Mouse (Mus musculus) limb, embryonic 12.5 days (tissue): Measurements from ENCODE around the gene Cebpa. TPM values are rescaled to one million over a fixed set of nuclear protein-coding genes. Genes with fewer than 3 reads are reported as not detected.

Experiments used
- ATAC-seq: fragments of 200-750 bp; cut with Nextera tagmentation; 2 replicates; pipeline ENCODE4 v1.8.0; 2017; ENCODE audit warnings: low read depth, moderate TSS enrichment; ENCODE audit not compliant: insufficient number of reproducible peaks, insufficient read depth, low FRiP score, low TSS enrichment
- H3K27ac ChIP-seq: fragments of 300-500 bp; sonication (generic); 2 replicates; pipeline ENCODE4 v1.5.1; 2016; ENCODE audit warnings: mild to moderate bottlenecking, moderate library complexity
- H3K27me3 ChIP-seq: fragments of 300-500 bp; sonication (generic); 2 replicates; pipeline ENCODE4 v1.6.1; 2016; ENCODE audit warnings: mild to moderate bottlenecking, moderate library complexity
- H3K36me3 ChIP-seq: fragments of 300-500 bp; sonication (generic); 2 replicates; pipeline ENCODE4 v1.6.1; 2016; ENCODE audit warnings: mild to moderate bottlenecking, moderate library complexity
- H3K4me1 ChIP-seq: fragments of 300-500 bp; sonication (generic); replicated peaks from 2 replicates; pipeline ENCODE4 v1.6.1; 2016
- H3K4me2 ChIP-seq: fragments of 300-500 bp; sonication (generic); 2 replicates; pipeline ENCODE4 v1.6.1; 2016; ENCODE audit warnings: mild to moderate bottlenecking, moderate library complexity
- H3K4me3 ChIP-seq: fragments of 300-500 bp; sonication (generic); replicated peaks from 2 replicates; pipeline ENCODE4 v1.5.1; 2016; ENCODE audit warnings: mild to moderate bottlenecking
- H3K9ac ChIP-seq: fragments of 300-500 bp; sonication (generic); replicated peaks from 2 replicates; pipeline ENCODE4 v1.6.1; 2016; ENCODE audit warnings: mild to moderate bottlenecking, moderate library complexity
- H3K9me3 ChIP-seq: fragments of 300-500 bp; sonication (generic); 2 replicates; pipeline ENCODE4 v1.6.1; 2016; ENCODE audit warnings: mild to moderate bottlenecking, moderate library complexity
- WGBS: fragments of 180-500 bp; shearing (Covaris S2); methylation state at CpG from one replicate; pipeline ENCODE4 v1.1.7; 2016; 5-methylcytosine and 5-hydroxymethylcytosine counted together
- polyA plus RNA-seq: library from polyadenylated mRNA; unstranded; fragments of >200 nt; fragmentation: Nextera tagmentation; extraction: Ambion mirVana; gene quantifications from 2 replicates; pipeline ENCODE4 v1.2.1, GENCODE M21; 2016

Cebpa gene
- polyA plus RNA-seq, 1 experiment from 2014 or later = 1.8 TPM

GRCm38 (mm10) chr7:35130059-35130738, 11.1 kb downstream of the Cebpa start:
- Histone ChIP-seq H3K36me3 (no peaks in the 10 kb centered on the region), H3K4me3 (no peak overlapping the region), H3K4me1 (0 out of 2 replicates have a peak, but pooled peaks cover 3% of the 10 kb centered on the region), H3K27me3 (peaks cover 34% of the 10 kb centered on the region), H3K9ac (no peak overlapping the region), H3K4me2 (no peak overlapping the region), H3K9me3 (0 out of 2 replicates have a peak, but pooled peaks cover 5% of the 10 kb centered on the region), H3K27ac (no peak overlapping the region)
- 85% methylated on average over 13 of the region's 13 CpGs for WGBS
- ATAC-seq = no peak

- no peak for ATAC-seq
- no peak overlapping the region for H3K9ac ChIP-seq
- H3K4me2 ChIP-seq = no peak overlapping the region
- no peak overlapping the region for H3K4me3 ChIP-seq
- H3K27ac ChIP-seq = no peak overlapping the region
- H3K4me1 ChIP-seq = 0 out of 2 replicates have a peak, but pooled peaks cover 3% of the 10 kb centered on the region
- H3K9me3 ChIP-seq = 0 out of 2 replicates have a peak, but pooled peaks cover 5% of the 10 kb centered on the region
- H3K27me3 ChIP-seq = peaks cover 34% of the 10 kb centered on the region
- 87% methylated on average over 5 of the region's 5 CpGs for WGBS
- H3K36me3 ChIP-seq = no peaks in the 10 kb centered on the region
These were observed 11.8 kb downstream of the Cebpa start for GRCm38 (mm10) chr7:35130888-35131287.

GRCm38 (mm10) chr7:35131601-35132000, 12.5 kb downstream of the Cebpa start:
- H3K36me3 ChIP-seq = no peaks in the 10 kb centered on the region
- peaks cover 27% of the 10 kb centered on the region for H3K27me3 ChIP-seq
- no peak for ATAC-seq
- H3K4me1 ChIP-seq = 0 out of 2 replicates have a peak, but pooled peaks cover 3% of the 10 kb centered on the region
- 95% methylated on average over 9 of the region's 9 CpGs for WGBS
- H3K9me3 ChIP-seq = 0 out of 2 replicates have a peak, but pooled peaks cover 5% of the 10 kb centered on the region
- no peak overlapping the region for H3K9ac ChIP-seq
- H3K4me2 ChIP-seq = no peak overlapping the region
- H3K4me3 ChIP-seq = no peak overlapping the region
- H3K27ac ChIP-seq = no peak overlapping the region

- peaks cover 8% of the 10 kb centered on the region; the same call in 1 of the 2 replicates for H3K27me3 ChIP-seq
- no peaks in the 10 kb centered on the region for H3K36me3 ChIP-seq
- no peaks in the 10 kb centered on the region for H3K4me1 ChIP-seq
- H3K4me3 ChIP-seq = no peak overlapping the region
- 41% methylated on average over 5 of the region's 5 CpGs for WGBS
- ATAC-seq = no peak
- no peak overlapping the region for H3K4me2 ChIP-seq
- H3K27ac ChIP-seq = no peak overlapping the region
- H3K9me3 ChIP-seq = 0 out of 2 replicates have a peak, but pooled peaks cover 5% of the 10 kb centered on the region
- no peak overlapping the region for H3K9ac ChIP-seq
These were observed 15.5 kb downstream of the Cebpa start for GRCm38 (mm10) chr7:35134621-35135020.

GRCm38 (mm10) chr7:35137524-35137923, 18.4 kb downstream of the Cebpa start:
- Histone ChIP-seq H3K27ac (no peak overlapping the region), H3K27me3 (peaks cover 8% of the 10 kb centered on the region; the same call in 1 of the 2 replicates), H3K4me2 (no peak overlapping the region), H3K36me3 (no peaks in the 10 kb centered on the region), H3K4me3 (no peak overlapping the region), H3K4me1 (peaks cover 13% of the 10 kb centered on the region; the same call in 1 of the 2 replicates), H3K9ac (no peak overlapping the region), H3K9me3 (no peaks in the 10 kb centered on the region)
- 88% methylated on average over 1 of the region's 1 CpGs for whole genome bisulfite sequencing
- no peak for ATAC-seq

GRCm38 (mm10) chr7:35138481-35138880, 19.4 kb downstream of the Cebpa start:
- 55% methylated on average over 4 of the region's 4 CpGs for WGBS
- H3K27me3 ChIP-seq = peaks cover 8% of the 10 kb centered on the region; the same call in 1 of the 2 replicates
- H3K4me3 ChIP-seq = no peak overlapping the region
- no peak for ATAC-seq
- no peak overlapping the region for H3K4me2 ChIP-seq
- no peak overlapping the region for H3K9ac ChIP-seq
- H3K4me1 ChIP-seq = peaks cover 13% of the 10 kb centered on the region; the same call in 1 of the 2 replicates
- H3K36me3 ChIP-seq = no peaks in the 10 kb centered on the region
- no peaks in the 10 kb centered on the region for H3K9me3 ChIP-seq
- H3K27ac ChIP-seq = no peak overlapping the region

GRCm38 (mm10) chr7:35139880-35140279, 20.8 kb downstream of the Cebpa start:
- H3K27me3 ChIP-seq = peaks cover 8% of the 10 kb centered on the region; the same call in 1 of the 2 replicates
- no peak for ATAC-seq
- no peak overlapping the region for H3K27ac ChIP-seq
- H3K9me3 ChIP-seq = no peaks in the 10 kb centered on the region
- H3K4me3 ChIP-seq = no peak overlapping the region
- peaks cover 13% of the 10 kb centered on the region; the same call in 1 of the 2 replicates for H3K4me1 ChIP-seq
- WGBS = 90% methylated on average over 5 of the region's 5 CpGs
- no peak overlapping the region for H3K4me2 ChIP-seq
- no peak overlapping the region for H3K9ac ChIP-seq
- H3K36me3 ChIP-seq = no peaks in the 10 kb centered on the region

GRCm38 (mm10) chr7:35141519-35141918, 22.4 kb downstream of the Cebpa start:
- Histone ChIP-seq H3K36me3 (no peaks in the 10 kb centered on the region), H3K4me3 (no peak overlapping the region), H3K4me1 (peaks cover 13% of the 10 kb centered on the region; the same call in 1 of the 2 replicates), H3K27me3 (no peaks in the 10 kb centered on the region), H3K9me3 (no peaks in the 10 kb centered on the region), H3K9ac (no peak overlapping the region), H3K4me2 (no peak overlapping the region), H3K27ac (no peak overlapping the region)
- ATAC-seq = no peak
- 71% methylated on average over 5 of the region's 5 CpGs for WGBS

- no peak overlapping the region for H3K9ac ChIP-seq
- no peak overlapping the region for H3K4me2 ChIP-seq
- no peak for ATAC-seq
- 62% methylated on average over 8 of the region's 8 CpGs for WGBS
- no peaks in the 10 kb centered on the region for H3K9me3 ChIP-seq
- H3K4me1 ChIP-seq = peaks cover 13% of the 10 kb centered on the region; the same call in 1 of the 2 replicates
- no peak overlapping the region for H3K27ac ChIP-seq
- H3K36me3 ChIP-seq = no peaks in the 10 kb centered on the region
- no peak overlapping the region for H3K4me3 ChIP-seq
- H3K27me3 ChIP-seq = no peaks in the 10 kb centered on the region
These were observed 23.4 kb downstream of the Cebpa start for GRCm38 (mm10) chr7:35142522-35142921.

GRCm38 (mm10) chr7:35143864-35144618, 24.9 kb downstream of the Cebpa start:
- WGBS = 59% methylated on average over 6 of the region's 6 CpGs
- no peak overlapping the region for H3K4me2 ChIP-seq
- H3K9ac ChIP-seq = no peak overlapping the region
- no peaks in the 10 kb centered on the region for H3K27me3 ChIP-seq
- no peak overlapping the region for H3K27ac ChIP-seq
- no peak overlapping the region for H3K4me3 ChIP-seq
- ATAC-seq = no peak
- no peaks in the 10 kb centered on the region for H3K36me3 ChIP-seq
- H3K4me1 ChIP-seq = peaks cover 13% of the 10 kb centered on the region; the same call in 1 of the 2 replicates
- H3K9me3 ChIP-seq = no peaks in the 10 kb centered on the region

GRCm38 (mm10) chr7:35145068-35145467, 26.0 kb downstream of the Cebpa start:
- Histone ChIP-seq H3K4me3 (no peak overlapping the region), H3K9me3 (no peaks in the 10 kb centered on the region), H3K27me3 (no peaks in the 10 kb centered on the region), H3K27ac (no peak overlapping the region), H3K9ac (no peak overlapping the region), H3K36me3 (no peaks in the 10 kb centered on the region), H3K4me1 (peaks cover 18% of the 10 kb centered on the region; the same call in 1 of the 2 replicates), H3K4me2 (no peak overlapping the region)
- no peak for ATAC-seq
- 82% methylated on average over 9 of the region's 9 CpGs for whole genome bisulfite sequencing
